Mouse (Mus musculus) gastrocnemius, postnatal 25 days (tissue): ENCODE data around the gene Gm867. TPM values are rescaled to one million over a fixed set of nuclear protein-coding genes. Genes with fewer than 3 reads are reported as not detected.

Experiments used
- DNase-seq: peaks from one replicate; pipeline ENCODE4 v3.0.0; 2022
- total RNA-seq, 2 experiments: library from RNA; stranded (reverse); gene quantifications; 1 replicate in 1 of 2; 2 replicates in 1 of 2; pipeline ENCODE4 v1.2.3; 2021

The Gm867 gene
- total RNA-seq, 2 experiments from 2014 or later, result not detected

- no peak for DNase-seq
Observed at GRCm38 (mm10) chr10:75896208-75896607, 44.3 kb downstream of the Gm867 start.

- no peak for DNase-seq
Observed at GRCm38 (mm10) chr10:75895730-75896129, 44.7 kb downstream of the Gm867 start.

GRCm38 (mm10) chr10:75894601-75895000, 45.9 kb downstream of the Gm867 start:
- DNase-seq, result no peak

GRCm38 (mm10) chr10:75893089-75893750, 47.3 kb downstream of the Gm867 start, which contains the start of gene Derl3:
Gene Derl3, plus strand, starts transcription at chr10:75893413.
- peak; percentile 91 for DNase-seq

GRCm38 (mm10) chr10:75889406-75890153, 50.9 kb downstream of the Gm867 start:
- DNase-seq, result no peak

Other genes starting within 250 kb of the Gm867 start
- 1 to 10 TPM; 8.3 to 8.8 TPM for gene Cabin1, start 176.3 kb downstream of the Gm867 start, total RNA-seq
- gene Ddt, start 167.3 kb downstream of the Gm867 start, total RNA-seq, result 10 to 100 TPM; 38.0 to 44.6 TPM
- not detected for gene Gm20441, start 159.7 kb downstream of the Gm867 start, total RNA-seq
- 1 to 10 TPM; 4.0 to 4.7 TPM for gene Gstt3, start 159.3 kb downstream of the Gm867 start, total RNA-seq
- 1 to 10 TPM; 5.5 to 6.2 TPM for gene Gstt1, start 142.1 kb downstream of the Gm867 start, total RNA-seq
- gene Gstt4, start 118.1 kb downstream of the Gm867 start, total RNA-seq, result not detected
- 1 to 10 TPM; 3.5 to 6.1 TPM for gene Gstt2, start 103.2 kb downstream of the Gm867 start, total RNA-seq
- gene Mif, start 80.4 kb downstream of the Gm867 start, total RNA-seq, result 100 to 1,000 TPM; 141 to 147 TPM
- not detected for gene Derl3, start 47.3 kb downstream of the Gm867 start, total RNA-seq
- gene Smarcb1, start 19.1 kb downstream of the Gm867 start, total RNA-seq, result 10 to 100 TPM; 14.9 to 15.2 TPM
- 1,000 to 10,000 TPM; 1,309 to 1,319 TPM for gene Chchd10, start 7.5 kb downstream of the Gm867 start, total RNA-seq
- 1 to 10 TPM; 1.7 to 3.3 TPM for gene Mmp11, start 4.2 kb downstream of the Gm867 start, total RNA-seq
- gene Vpreb3, start 2.4 kb upstream of the Gm867 start, total RNA-seq, result not detected
- not detected for gene Gm5134, start 13.8 kb upstream of the Gm867 start, total RNA-seq
- gene Zfp280b, start 92.0 kb upstream of the Gm867 start, total RNA-seq, result 1 to 10 TPM; 5.5 to 9.6 TPM
- gene Slc5a4b, start 170.3 kb upstream of the Gm867 start, total RNA-seq, result not detected
- not detected for gene Slc5a4a, start 206.8 kb upstream of the Gm867 start, total RNA-seq